Mouse (Mus musculus) liver, adult (tissue): Measurements from ENCODE around the gene Golga1.
A peak's percentile ranks its signal among the peaks of the same experiment; 100 is the strongest.

ENCODE experiments used
- GATA4 ChIP-seq: IDR thresholded peaks from 2 replicates; pipeline ENCODE4 v1.6.1; 2014; ENCODE audit warnings: mild to moderate bottlenecking, low read length; ENCODE audit not compliant: insufficient replicate concordance

Gene Golga1

DNA sequence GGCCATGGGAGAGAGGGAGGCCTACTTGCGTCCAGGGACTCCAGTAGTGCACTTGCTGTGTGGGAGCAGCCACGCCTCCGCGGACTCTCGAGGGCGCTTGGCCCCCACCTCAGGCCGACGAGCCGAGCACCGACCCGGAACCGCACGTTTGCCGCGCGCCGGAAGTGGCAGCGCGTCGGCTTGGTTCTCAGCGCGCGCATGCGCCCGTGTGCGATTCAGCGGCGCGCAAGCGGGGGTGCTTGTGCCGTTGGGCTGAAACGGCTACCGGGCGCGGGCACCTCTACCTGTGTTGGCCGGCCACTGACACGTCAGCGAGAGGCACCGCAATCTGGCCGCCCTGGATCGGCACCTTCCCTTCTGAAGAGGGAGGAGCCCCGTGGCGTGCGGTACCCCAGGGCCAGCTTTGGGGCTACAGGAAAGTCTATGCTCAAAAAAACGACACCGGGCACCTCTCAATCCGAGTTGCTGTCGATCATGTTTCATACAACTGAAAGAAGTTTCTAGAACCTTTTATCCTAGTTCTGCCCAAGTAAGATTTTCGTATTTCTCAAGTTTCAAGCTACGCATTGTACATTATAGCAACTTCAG, at the start of gene Golga1:
Gene Golga1 (minus strand): TSS at position 142 of the 588 bp plus-strand sequence.
- peak; percentile 46; the same call in 1 of the 2 replicates for TF ChIP-seq GATA4

DNA sequence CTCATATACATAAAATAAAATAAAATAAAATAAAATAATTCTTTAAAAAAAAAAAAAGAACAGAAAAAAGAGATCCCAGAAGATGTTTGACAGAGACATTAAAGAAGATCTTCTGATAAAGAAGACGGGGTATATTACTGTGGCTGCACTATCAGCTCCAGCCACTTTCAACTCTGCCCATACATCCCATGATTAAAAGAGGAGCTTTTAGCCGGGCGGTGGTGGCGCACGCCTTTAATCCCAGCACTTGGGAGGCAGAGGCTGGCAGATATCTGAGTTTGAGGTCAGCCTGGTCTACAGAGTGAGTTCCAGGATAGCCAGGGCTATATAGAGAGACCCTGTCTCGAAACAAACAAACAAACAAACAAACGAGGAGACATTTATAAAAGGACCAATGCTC, 48.8 kb upstream of the Golga1 start:
- no peak for TF ChIP-seq GATA4

GRCm38 (mm10) chr2:39110514-39110913, 45.2 kb upstream of the Golga1 start:
- TF ChIP-seq GATA4 = no peak

GRCm38 (mm10) chr2:39097993-39098392, 32.7 kb upstream of the Golga1 start:
- no peak for TF ChIP-seq GATA4

GRCm38 (mm10) chr2:39091966-39092365, 26.6 kb upstream of the Golga1 start:
- no peak for TF ChIP-seq GATA4

DNA sequence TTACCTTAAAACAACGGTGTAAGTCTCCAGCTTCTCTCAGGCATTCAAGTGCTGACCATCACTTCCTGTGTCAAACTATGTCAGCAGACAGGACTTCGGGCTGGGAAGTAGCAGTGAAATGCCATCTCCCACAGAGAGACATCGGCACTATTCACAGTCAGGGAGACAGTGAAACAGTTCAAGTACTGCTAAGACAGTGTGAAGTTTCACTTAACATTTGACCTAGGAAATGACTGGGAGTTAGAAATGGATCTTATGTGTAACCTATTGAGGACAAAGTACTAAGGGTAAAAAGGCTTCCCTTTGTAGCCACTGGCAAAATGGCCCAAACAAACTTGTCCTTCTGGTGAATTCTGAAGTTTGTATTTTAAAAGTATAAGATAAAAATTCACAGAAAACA, 17.4 kb upstream of the Golga1 start:
- no peak for TF ChIP-seq GATA4

DNA sequence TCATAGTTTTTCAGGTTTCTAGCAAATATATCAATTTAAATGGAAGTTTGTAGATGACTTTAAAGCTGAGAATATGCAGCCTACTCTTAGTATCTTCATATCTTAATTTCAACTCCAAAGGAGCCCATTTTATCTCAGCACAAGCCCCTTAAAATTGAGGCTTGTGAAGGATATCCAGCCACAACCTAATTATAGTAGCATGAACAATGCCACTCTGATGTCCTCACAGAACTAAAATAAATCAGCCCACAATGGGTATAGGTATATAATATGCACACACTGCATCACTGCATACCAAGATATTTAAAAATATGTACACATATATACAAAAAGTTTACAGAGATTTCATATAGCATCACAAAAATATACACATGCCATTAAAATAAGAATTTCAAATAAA, 5.3 kb upstream of the Golga1 start:
- no peak for TF ChIP-seq GATA4

DNA sequence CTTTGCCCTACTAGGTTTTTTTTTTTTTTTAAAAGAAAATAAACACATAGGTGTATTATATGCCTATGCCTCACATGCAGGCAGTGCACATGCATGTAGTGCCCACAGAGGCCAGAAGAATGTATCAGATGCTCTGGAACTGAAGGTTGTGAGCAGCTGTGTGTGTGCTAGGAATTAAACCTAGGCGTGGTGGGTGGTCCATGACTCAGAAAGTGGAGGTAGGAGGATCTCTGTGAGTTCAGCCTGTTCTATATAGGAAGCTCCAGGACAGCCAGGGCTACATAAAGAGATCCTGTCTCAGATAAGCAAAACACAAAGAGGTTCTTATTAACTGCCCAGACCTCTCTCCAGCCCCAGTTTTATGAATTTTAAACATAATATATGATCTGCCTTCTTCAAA, 3.8 kb upstream of the Golga1 start:
- no peak for TF ChIP-seq GATA4

- TF ChIP-seq GATA4 = no peak
Observed at GRCm38 (mm10) chr2:39064687-39065399, 498 bp downstream of the Golga1 start.

DNA sequence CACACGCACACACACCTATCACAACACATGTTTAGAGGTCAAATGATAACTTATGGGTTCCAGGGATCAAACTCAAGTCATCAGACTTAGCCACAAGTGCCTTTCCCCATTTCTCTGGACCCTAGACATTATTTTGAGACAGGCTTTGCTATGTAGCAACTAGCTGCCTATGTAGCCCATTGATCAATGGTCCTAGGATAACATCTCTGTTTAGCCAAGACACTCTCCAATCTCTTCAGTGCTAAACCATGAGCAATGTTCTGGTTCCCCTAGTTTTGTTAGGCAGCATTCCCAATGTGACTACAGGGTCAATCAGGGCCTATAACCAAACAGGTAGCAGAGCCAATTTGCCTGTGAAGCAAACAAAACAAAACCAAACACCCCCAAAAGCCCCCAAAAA, 16.8 kb downstream of the Golga1 start:
- no peak for TF ChIP-seq GATA4

GRCm38 (mm10) chr2:39040215-39040614, 25.1 kb downstream of the Golga1 start:
- TF ChIP-seq GATA4 = no peak

- TF ChIP-seq GATA4 = no peak
Observed at GRCm38 (mm10) chr2:39031611-39032010, 33.7 kb downstream of the Golga1 start.

- TF ChIP-seq GATA4 = no peak
Observed at GRCm38 (mm10) chr2:39020004-39020403, 45.3 kb downstream of the Golga1 start.

DNA sequence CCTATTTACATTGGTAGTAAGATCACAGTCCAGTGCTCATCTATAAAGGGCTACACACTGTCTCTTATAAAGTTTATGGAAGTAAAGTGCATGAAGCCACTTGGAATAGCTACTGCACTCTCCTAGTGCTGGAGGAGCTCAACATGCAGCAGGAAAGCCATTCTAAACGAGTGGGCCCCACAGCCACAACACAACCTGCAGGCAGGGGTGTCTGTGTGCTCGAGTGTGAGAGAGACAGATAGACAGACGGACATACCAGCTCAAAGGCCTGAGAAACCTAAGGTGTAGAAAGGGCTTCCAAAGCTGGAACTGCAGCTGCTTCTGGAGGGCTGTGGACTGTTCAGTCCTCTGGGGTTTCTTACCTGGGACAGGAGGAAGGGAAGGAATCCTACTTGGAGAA, 48.8 kb downstream of the Golga1 start:
- no peak for TF ChIP-seq GATA4

DNA sequence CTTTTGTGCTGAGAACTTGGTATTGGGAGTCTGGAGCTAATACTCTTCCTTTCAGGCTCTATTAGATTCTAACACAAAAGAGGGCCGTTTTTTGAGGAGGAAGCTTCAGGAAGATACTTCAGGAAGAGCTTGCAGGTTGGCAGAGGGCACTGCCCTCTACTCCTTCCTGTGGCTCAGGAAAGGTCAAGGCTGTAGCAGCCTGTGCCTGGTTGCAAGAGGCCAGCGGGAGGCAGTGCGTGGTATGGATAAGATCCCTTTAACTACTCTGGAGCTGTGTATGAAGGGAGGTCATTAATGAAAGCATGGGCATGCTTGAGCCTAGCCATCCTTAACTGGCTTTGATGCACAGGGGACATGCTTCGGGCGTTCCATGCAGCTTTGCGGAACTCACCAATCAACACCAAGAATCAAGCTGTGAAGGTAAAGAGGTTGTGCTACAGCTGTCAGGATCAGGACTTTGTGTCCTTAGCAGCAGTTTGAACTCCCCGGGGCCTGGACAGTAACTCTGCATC, 52.5 kb downstream of the Golga1 start:
- no peak for TF ChIP-seq GATA4

GRCm38 (mm10) chr2:39011971-39012370, 53.4 kb downstream of the Golga1 start:
- no peak for TF ChIP-seq GATA4

GRCm38 (mm10) chr2:39011264-39011663, 54.1 kb downstream of the Golga1 start:
- no peak for TF ChIP-seq GATA4
